Mouse (Mus musculus) MEL (cell line): ENCODE measurements around the gene Bicral. TPM values are rescaled to one million over a fixed set of nuclear protein-coding genes. Genes with fewer than 3 reads are reported as not detected.

ENCODE experiments used
- DNase-seq: peaks from one replicate; pipeline ENCODE4 v3.0.0; 2011; ENCODE audit warnings: low read depth, low spot score
- H3K27ac ChIP-seq: 2 replicates; pipeline ENCODE4 v1.5.1; 2012; ENCODE audit warnings: low read depth, mild to moderate bottlenecking, control low read depth, low read length, moderate library complexity; ENCODE audit not compliant: control insufficient read depth
- H3K27me3 ChIP-seq, 2 experiments: fragments of 150-350 bp in 1 of 2; sonication (generic) in 1 of 2; 2 replicates each; pipeline ENCODE4 v1.6.1; 2012; ENCODE audit warnings: low read length in 2 of 2, mild to moderate bottlenecking in 2 of 2, improper control_type of control experiment in 1 of 2, moderate library complexity in 1 of 2; ENCODE audit not compliant: insufficient read depth in 2 of 2, control insufficient read depth in 1 of 2
- H3K36me3 ChIP-seq, 2 experiments: 2 replicates each; pipeline ENCODE4 v1.6.1; 2012 to 2014; ENCODE audit warnings: low read length in 2 of 2, improper control_type of control experiment in 1 of 2, inconsistent platforms in 1 of 2, mild to moderate bottlenecking in 1 of 2; ENCODE audit not compliant: insufficient read depth in 2 of 2, control insufficient read depth in 1 of 2
- H3K4me1 ChIP-seq, 2 experiments: fragments of 150-350 bp in 1 of 2; sonication (generic) in 1 of 2; 2 replicates each; pipeline ENCODE4 v1.6.1; 2012; ENCODE audit warnings: low read length in 2 of 2, improper control_type of control experiment in 1 of 2, mild to moderate bottlenecking in 1 of 2; ENCODE audit not compliant: insufficient read depth in 2 of 2, control insufficient read depth in 1 of 2
- H3K4me3 ChIP-seq, 2 experiments: fragments of 150-350 bp in 1 of 2; sonication (generic) in 1 of 2; 2 replicates each; pipeline ENCODE4 v1.5.1; 2012; ENCODE audit warnings: low read depth in 2 of 2, low read length in 2 of 2, mild to moderate bottlenecking in 2 of 2, moderate library complexity in 2 of 2, control low read depth in 1 of 2, improper control_type of control experiment in 1 of 2; ENCODE audit not compliant: control insufficient read depth in 1 of 2, insufficient read depth in 1 of 2
- H3K79me2 ChIP-seq: 2 replicates; pipeline ENCODE4 v1.6.1; 2012; ENCODE audit warnings: mild to moderate bottlenecking, low read length, moderate library complexity; ENCODE audit not compliant: control insufficient read depth, poor library complexity, insufficient read depth
- H3K9ac ChIP-seq: 2 replicates; pipeline ENCODE4 v1.6.1; 2012; ENCODE audit warnings: low read depth, mild to moderate bottlenecking, control low read depth, low read length, moderate library complexity; ENCODE audit not compliant: control insufficient read depth, poor library complexity, severe bottlenecking
- H3K9me3 ChIP-seq: fragments of 150-350 bp; sonication (generic); replicated peaks from 2 replicates; pipeline ENCODE4 v1.6.1; 2012; ENCODE audit warnings: mild to moderate bottlenecking, low read length, improper control_type of control experiment, moderate library complexity; ENCODE audit not compliant: insufficient read depth
- BHLHE40 ChIP-seq: IDR thresholded peaks from 2 replicates; pipeline ENCODE4 v1.6.1; 2012; ENCODE audit warnings: low read depth, mild to moderate bottlenecking, inconsistent platforms, low read length, improper control_type of control experiment, borderline replicate concordance
- CHD1 ChIP-seq: IDR thresholded peaks from 2 replicates; pipeline ENCODE4 v1.6.1; 2012; ENCODE audit warnings: low read depth, mild to moderate bottlenecking, inconsistent platforms, low read length, improper control_type of control experiment
- E2F4 ChIP-seq: IDR thresholded peaks from 2 replicates; pipeline ENCODE4 v1.6.1; 2011; ENCODE audit warnings: low read depth, low read length, improper control_type of control experiment, borderline replicate concordance
- EP300 ChIP-seq, 2 experiments: IDR thresholded peaks; 2 replicates each; pipeline ENCODE4 v1.6.1; 2011; ENCODE audit warnings: improper control_type of control experiment in 2 of 2, low read length in 2 of 2, low read depth in 1 of 2, mild to moderate bottlenecking in 1 of 2
- ETS1 ChIP-seq: IDR thresholded peaks from 2 replicates; pipeline ENCODE4 v1.6.1; 2012; ENCODE audit warnings: low read depth, mild to moderate bottlenecking, inconsistent platforms, low read length, improper control_type of control experiment, moderate library complexity
- GABPA ChIP-seq: IDR thresholded peaks from 2 replicates; pipeline ENCODE4 v1.6.1; 2012; ENCODE audit warnings: low read depth, mild to moderate bottlenecking, inconsistent platforms, low read length, improper control_type of control experiment, moderate library complexity
- GATA1 ChIP-seq: IDR thresholded peaks from 2 replicates; pipeline ENCODE4 v1.6.1; 2011; ENCODE audit warnings: low read depth, low read length, improper control_type of control experiment
- MAZ ChIP-seq: IDR thresholded peaks from 2 replicates; pipeline ENCODE4 v1.6.1; 2012; ENCODE audit warnings: low read depth, mild to moderate bottlenecking, inconsistent platforms, low read length, improper control_type of control experiment
- MXI1 ChIP-seq: IDR thresholded peaks from 2 replicates; pipeline ENCODE4 v1.6.1; 2011; ENCODE audit warnings: mild to moderate bottlenecking, low read depth, low read length, improper control_type of control experiment
- NRF1 ChIP-seq: IDR thresholded peaks from 2 replicates; pipeline ENCODE4 v1.6.1; 2014; ENCODE audit warnings: low read depth, mild to moderate bottlenecking, inconsistent platforms, low read length, improper control_type of control experiment, moderate library complexity; ENCODE audit not compliant: poor library complexity, insufficient read depth, severe bottlenecking
- POLR2AphosphoS2 ChIP-seq: IDR thresholded peaks from 2 replicates; pipeline ENCODE4 v1.6.1; 2011; ENCODE audit warnings: low read length, improper control_type of control experiment
- POLR2AphosphoS5 ChIP-seq: IDR thresholded peaks from 2 replicates; pipeline ENCODE4 v1.6.1; 2012; ENCODE audit warnings: low read depth, borderline replicate concordance, mild to moderate bottlenecking, inconsistent platforms, low read length, moderate library complexity, mixed read lengths
- RAD21 ChIP-seq: IDR thresholded peaks from 2 replicates; pipeline ENCODE4 v1.6.1; 2011; ENCODE audit warnings: mild to moderate bottlenecking, low read depth, low read length, improper control_type of control experiment
- TCF12 ChIP-seq: IDR thresholded peaks from 2 replicates; pipeline ENCODE4 v1.6.1; 2014; ENCODE audit warnings: low read depth, mild to moderate bottlenecking, inconsistent platforms, low read length, improper control_type of control experiment, moderate library complexity
- ZMIZ1 ChIP-seq: IDR thresholded peaks from 2 replicates; pipeline ENCODE4 v1.6.1; 2012; ENCODE audit warnings: low read depth, mild to moderate bottlenecking, inconsistent platforms, low read length, improper control_type of control experiment, moderate library complexity
- ZNF384 ChIP-seq: IDR thresholded peaks from 2 replicates; pipeline ENCODE4 v1.6.1; 2012; ENCODE audit warnings: low read depth, mild to moderate bottlenecking, inconsistent platforms, low read length, improper control_type of control experiment
- polyA plus RNA-seq, 2 experiments: library from polyadenylated mRNA; stranded (reverse) in 1 of 2; unstranded in 1 of 2; fragments of >175 nt in 1 of 2; fragments of >200 nt in 1 of 2; gene quantifications; 2 replicates each; pipeline versions ENCODE4 v1.2.1 to v1.2.4; 2012; ENCODE audit warnings: low replicate concordance in 2 of 2, low read depth in 1 of 2; ENCODE audit not compliant: insufficient read length in 2 of 2, insufficient read depth in 1 of 2, missing spikeins in 1 of 2
- total RNA-seq: library from RNA; depleted of rRNA; stranded (reverse); fragments of 300-350 nt; gene quantifications from 2 replicates; pipeline ENCODE4 v1.2.3, GENCODE M21; 2012

Bicral gene
- total and polyA plus RNA-seq, 3 experiments, result 3.7 to 6.9 TPM; not detected in 1

- TF ChIP-seq POLR2AphosphoS2, result 0 out of 2 replicates have a peak, but pooled peaks have one; percentile 29
- peak; percentile 46; the same call in 1 of the 2 replicates for TF ChIP-seq TCF12
Observed at GRCm38 (mm10) chr17:46856471-46857360, 1.6 kb downstream of the Bicral start (continued).

- Histone ChIP-seq H3K4me1 (peaks cover 3 to 17% of the 10 kb centered on the region in 2 experiments), H3K27me3 (no peaks in the 10 kb centered on the region), H3K4me3 (peak overlapping the region; percentile 95 to 96), H3K79me2 (peaks cover 34% of the 10 kb centered on the region)
- TF ChIP-seq ETS1, result no peak
- TF ChIP-seq MXI1, result 0 out of 2 replicates have a peak, but pooled peaks have one; percentile 18
- TF ChIP-seq, all 39 proteins: peak for 1
- peak overlapping the region; percentile 100 for H3K9ac ChIP-seq
- peak overlapping the region; percentile 99 for H3K27ac ChIP-seq
- DNase-seq, result peak; percentile 47
- no peaks in the 10 kb centered on the region for H3K9me3 ChIP-seq
- H3K36me3 ChIP-seq, result peaks cover 0 to 21% of the 10 kb centered on the region in 2 experiments; a peak in 2 of 4 replicates
Observed at GRCm38 (mm10) chr17:46856107-46856388, 2.2 kb downstream of the Bicral start.

GRCm38 (mm10) chr17:46855328-46856106 is 2.8 kb downstream of the Bicral start:
- Histone ChIP-seq H3K9ac (peak overlapping the region; percentile 100), H3K9me3 (no peaks in the 10 kb centered on the region), H3K4me3 (peak overlapping the region; percentile 95 to 96), H3K4me1 (peaks cover 3 to 17% of the 10 kb centered on the region in 2 experiments), H3K79me2 (peaks cover 34% of the 10 kb centered on the region), H3K36me3 (peaks cover 0 to 21% of the 10 kb centered on the region in 2 experiments; a peak in 2 of 4 replicates), H3K27ac (peak overlapping the region; percentile 99), H3K27me3 (no peaks in the 10 kb centered on the region)
- TF ChIP-seq ZNF384 (no peak), ZMIZ1 (0 out of 2 replicates have a peak, but pooled peaks have one; percentile 35)
- peak; percentile 42 for DNase-seq

GRCm38 (mm10) chr17:46854640-46855110 is 3.6 kb downstream of the Bicral start:
- H3K79me2 ChIP-seq, result peaks cover 34% of the 10 kb centered on the region
- H3K27ac ChIP-seq, result peak overlapping the region; percentile 57
- no peaks in the 10 kb centered on the region for H3K27me3 ChIP-seq
- H3K4me3 ChIP-seq, result no peak overlapping the region
- peaks cover 0 to 21% of the 10 kb centered on the region in 2 experiments; a peak in 2 of 4 replicates for H3K36me3 ChIP-seq
- H3K4me1 ChIP-seq, result peaks cover 3 to 17% of the 10 kb centered on the region in 2 experiments
- no peaks in the 10 kb centered on the region for H3K9me3 ChIP-seq
- peak overlapping the region; percentile 50 for H3K9ac ChIP-seq
- TF ChIP-seq BHLHE40 (no peak), MAZ (no peak), CHD1 (no peak), EP300 (IDR thresholded peaks at IDR 0.05; ENCODE audit: low read depth in 1 of 2, low read length in 2 of 2) (no peak), POLR2AphosphoS2 (no peak; the same call in 1 of the 2 replicates), TCF12 (no peak), GABPA (no peak), GATA1 (0 out of 2 replicates have a peak, but pooled peaks have one; percentile 56), MXI1 (no peak), NRF1 (no peak), E2F4 (no peak), RAD21 (no peak), ZMIZ1 (0 out of 2 replicates have a peak, but pooled peaks have one; percentile 20), POLR2AphosphoS5 (no peak)
- TF ChIP-seq, all 39 proteins: peak for 2
- no peak for DNase-seq
